Mouse (Mus musculus) erythroblast, embryonic 14.5 days (primary cell): Measurements from ENCODE around the gene Mtmr11.

Experiments
- GATA1 ChIP-seq: IDR thresholded peaks from 2 replicates; pipeline ENCODE4 v1.6.1; 2012; ENCODE audit warnings: low read length, inconsistent platforms, mixed read lengths
- TAL1 ChIP-seq: IDR thresholded peaks from 3 replicates; pipeline ENCODE4 v1.6.1; 2012; ENCODE audit warnings: low read length, inconsistent platforms, mixed read lengths

GRCm38 (mm10) chr3:96155501-96155900, 6.3 kb upstream of the Mtmr11 start:
- TF ChIP-seq GATA1 (no peak), TAL1 (no peak)
